Mouse (Mus musculus) embryo, embryonic 11 days (tissue): ENCODE results near the gene Tmbim4.

Source experiments
- DNase-seq: peaks from one replicate; pipeline ENCODE4 v3.0.0-alpha.2; 2015

The Tmbim4 gene

GRCm38 (mm10) chr10:120246994-120247750, 45.8 kb downstream of the Tmbim4 start:
- peak; percentile 88 for DNase-seq

- no peak for DNase-seq
These were observed 49.7 kb downstream of the Tmbim4 start for GRCm38 (mm10) chr10:120250911-120251683.

GRCm38 (mm10) chr10:120251791-120252190, 50.4 kb downstream of the Tmbim4 start:
- peak; percentile 46 for DNase-seq

- peak; percentile 52 for DNase-seq
These were observed 51.4 kb downstream of the Tmbim4 start for GRCm38 (mm10) chr10:120252800-120253199.

GRCm38 (mm10) chr10:120257231-120257630, 55.8 kb downstream of the Tmbim4 start:
- peak; percentile 89 for DNase-seq

GRCm38 (mm10) chr10:120267790-120268189, 66.4 kb downstream of the Tmbim4 start:
- no peak for DNase-seq

- no peak for DNase-seq
These were observed 68.6 kb downstream of the Tmbim4 start for GRCm38 (mm10) chr10:120269946-120270345.

GRCm38 (mm10) chr10:120270777-120271176, 69.4 kb downstream of the Tmbim4 start:
- DNase-seq: no peak

- DNase-seq: no peak
These were observed 69.9 kb downstream of the Tmbim4 start for GRCm38 (mm10) chr10:120271318-120271717.

GRCm38 (mm10) chr10:120271879-120272269, 70.5 kb downstream of the Tmbim4 start:
- DNase-seq: no peak

GRCm38 (mm10) chr10:120272270-120272883, 71.0 kb downstream of the Tmbim4 start:
- peak; percentile 79 for DNase-seq

- DNase-seq: no peak
These were observed 71.9 kb downstream of the Tmbim4 start for GRCm38 (mm10) chr10:120273335-120273734.
